Mouse (Mus musculus) lung, postnatal 0 days (tissue): ENCODE results near the gene Tnfaip8l2.

ENCODE experiments used
- CTCF ChIP-seq: IDR thresholded peaks from 2 replicates; pipeline ENCODE4 v1.5.1; 2016; ENCODE audit warnings: antibody characterized with exemption, mild to moderate bottlenecking
- EP300 ChIP-seq: IDR thresholded peaks from 2 replicates; pipeline ENCODE4 v1.6.1; 2016; ENCODE audit warnings: antibody characterized with exemption, mild to moderate bottlenecking, control low read depth

DNA sequence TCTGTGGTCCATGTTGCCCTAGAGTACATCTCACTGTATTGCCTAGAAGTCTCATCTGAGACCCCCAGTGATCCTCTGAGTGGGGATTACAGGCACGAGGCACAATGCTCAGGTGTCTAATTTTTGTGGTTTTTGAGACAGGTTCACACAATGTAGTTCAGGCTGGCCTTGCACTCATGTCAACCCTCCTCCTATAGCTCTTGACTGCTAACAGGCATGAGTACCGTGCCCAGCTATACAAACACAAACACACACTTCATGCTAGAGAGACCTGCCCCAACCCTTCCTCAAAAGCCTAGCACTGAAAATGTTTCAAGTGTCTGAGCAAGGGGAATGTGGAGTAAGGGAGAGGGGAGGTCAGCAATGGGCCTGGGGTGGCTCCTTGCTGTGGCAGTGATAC, 43.9 kb upstream of the Tnfaip8l2 start:
- TF ChIP-seq CTCF (no peak), EP300 (no peak)
